Mouse (Mus musculus) limb, embryonic 14.5 days (tissue): Measurements from ENCODE around the gene Lrp2. TPM values are rescaled to one million over a fixed set of nuclear protein-coding genes. Genes with fewer than 3 reads are reported as not detected.

Experiments
- ATAC-seq: fragments of 200-750 bp; cut with Nextera tagmentation; 2 replicates; pipeline ENCODE4 v1.8.0; 2017; ENCODE audit warnings: low read depth, moderate number of reproducible peaks, moderate TSS enrichment; ENCODE audit not compliant: low FRiP score
- DNase-seq: peaks from one replicate; pipeline ENCODE4 v3.0.0-alpha.2; 2015; ENCODE audit warnings: low spot score
- H3K27ac ChIP-seq: fragments of 300-500 bp; sonication (generic); replicated peaks from 2 replicates; pipeline ENCODE4 v1.5.1; 2014; ENCODE audit warnings: low read depth, mild to moderate bottlenecking, low read length, moderate library complexity, mixed read lengths
- H3K27me3 ChIP-seq: fragments of 300-500 bp; sonication (generic); 2 replicates; pipeline ENCODE4 v1.6.1; 2014; ENCODE audit warnings: low read length, mixed read lengths; ENCODE audit not compliant: control insufficient read depth, insufficient read depth
- H3K36me3 ChIP-seq: fragments of 300-500 bp; sonication (generic); 2 replicates; pipeline ENCODE4 v1.6.1; 2014; ENCODE audit warnings: mild to moderate bottlenecking, low read length, moderate library complexity, mixed read lengths; ENCODE audit not compliant: control insufficient read depth, insufficient read depth
- H3K4me1 ChIP-seq: fragments of 300-500 bp; sonication (generic); 2 replicates; pipeline ENCODE4 v1.6.1; 2014; ENCODE audit warnings: antibody characterized with exemption, low read length, mixed read lengths; ENCODE audit not compliant: control insufficient read depth, insufficient read depth
- H3K4me2 ChIP-seq: fragments of 300-500 bp; sonication (generic); replicated peaks from 2 replicates; pipeline ENCODE4 v1.6.1; 2014; ENCODE audit warnings: low read depth, mild to moderate bottlenecking, low read length, moderate library complexity; ENCODE audit not compliant: severe bottlenecking
- H3K4me3 ChIP-seq: fragments of 300-500 bp; sonication (generic); replicated peaks from 2 replicates; pipeline ENCODE4 v1.5.1; 2014; ENCODE audit warnings: low read length
- H3K9ac ChIP-seq: fragments of 300-500 bp; sonication (generic); 2 replicates; pipeline ENCODE4 v1.6.1; 2014; ENCODE audit warnings: mild to moderate bottlenecking, low read depth, low read length, moderate library complexity; ENCODE audit not compliant: severe bottlenecking
- H3K9me3 ChIP-seq: fragments of 300-500 bp; sonication (generic); 2 replicates; pipeline ENCODE4 v1.6.1; 2016; ENCODE audit warnings: low read length; ENCODE audit not compliant: control insufficient read depth
- POLR2A ChIP-seq: fragments of 200-500 bp; IDR thresholded peaks from 2 replicates; pipeline ENCODE4 v1.8.0; 2012; ENCODE audit warnings: inconsistent platforms, mild to moderate bottlenecking, moderate library complexity, borderline replicate concordance; ENCODE audit not compliant: insufficient read depth, insufficient read length; ENCODE audit errors: extremely low read depth
- WGBS: fragments of 180-500 bp; shearing (Covaris S2); extraction: QIAGEN DNeasy Blood & Tissue Kit; methylation state at CpG from one replicate; pipeline ENCODE4 v1.1.7; 2014; 5-methylcytosine and 5-hydroxymethylcytosine counted together
- polyA plus RNA-seq, 2 experiments: library from polyadenylated mRNA; depleted of rRNA in 1 of 2; stranded (reverse) in 1 of 2; unstranded in 1 of 2; fragments of >200 nt; fragmentation: Nextera tagmentation in 1 of 2; extraction: Ambion mirVana in 1 of 2; gene quantifications; 2 replicates each; pipeline versions ENCODE4 v1.2.1 to v1.2.3; 2012 to 2014

Lrp2 gene
- polyA plus RNA-seq, 2 experiments, result 0.01 to 0.09 TPM

DNA sequence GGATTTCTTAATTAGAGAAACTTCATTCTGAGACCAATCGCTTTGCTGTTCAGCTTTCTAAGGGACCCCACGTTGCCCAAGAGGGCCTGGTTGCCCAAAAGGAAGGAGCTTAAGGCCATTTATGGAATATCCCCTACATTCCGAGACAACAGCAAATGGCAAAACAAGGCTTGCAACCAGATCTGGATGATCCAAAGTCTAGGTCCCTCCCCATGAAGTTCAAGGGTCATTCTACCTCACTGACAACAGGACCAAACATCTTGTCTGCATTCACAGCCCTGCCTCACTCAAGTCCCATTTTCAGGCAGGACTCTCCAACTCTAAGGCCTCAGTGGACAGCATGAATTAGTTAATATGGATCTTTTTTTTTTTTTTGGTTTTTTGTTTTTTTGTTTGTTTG is 20.8 kb upstream of the Lrp2 start:
- Histone ChIP-seq H3K4me1 (no peaks in the 10 kb centered on the region), H3K27me3 (no peaks in the 10 kb centered on the region), H3K9ac (no peak overlapping the region), H3K4me2 (no peak overlapping the region), H3K27ac (no peak overlapping the region), H3K36me3 (no peaks in the 10 kb centered on the region), H3K9me3 (no peaks in the 10 kb centered on the region), H3K4me3 (no peak overlapping the region)
- ATAC-seq (no peak), DNase-seq (no peak)
- TF ChIP-seq POLR2A, result no peak
- 88% methylated on average over 3 of the region's 3 CpGs for WGBS

DNA sequence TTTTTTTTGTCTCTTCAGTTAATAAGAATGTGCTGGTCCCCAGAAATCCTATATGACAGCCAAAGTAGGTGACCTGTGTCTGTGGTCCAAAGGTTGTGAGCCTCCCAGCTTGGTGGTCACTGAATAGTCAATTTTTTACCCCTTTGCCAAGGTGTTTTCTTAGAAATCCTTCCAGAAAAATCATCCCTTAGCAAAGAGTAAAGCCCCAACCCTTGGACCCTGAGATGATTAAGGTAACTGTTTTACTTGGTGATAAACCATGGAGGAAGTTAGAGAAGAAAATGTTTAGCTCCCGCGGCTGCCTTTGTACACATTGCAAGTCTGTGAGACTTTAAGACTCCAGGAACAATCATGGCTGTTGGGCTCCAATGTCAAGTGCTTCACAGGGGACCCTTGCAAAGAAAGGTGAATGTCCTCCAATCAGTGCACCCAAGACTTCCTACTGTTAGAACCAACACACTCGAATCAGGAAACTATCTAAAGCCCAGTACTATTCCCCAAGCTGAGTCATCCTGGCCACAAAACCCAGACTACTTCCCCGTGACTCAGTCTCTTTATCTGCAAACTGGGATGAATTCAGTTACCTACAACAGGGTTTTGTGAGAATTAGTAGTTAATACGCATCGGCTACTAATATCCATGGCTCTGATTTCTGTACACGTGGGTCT is 18.0 kb upstream of the Lrp2 start:
- H3K36me3 ChIP-seq, result no peaks in the 10 kb centered on the region
- no peak for TF ChIP-seq POLR2A
- H3K4me1 ChIP-seq, result no peaks in the 10 kb centered on the region
- DNase-seq, result no peak
- H3K27ac ChIP-seq, result no peak overlapping the region
- WGBS, result 88% methylated on average over 7 of the region's 7 CpGs
- no peak overlapping the region for H3K4me2 ChIP-seq
- no peak overlapping the region for H3K9ac ChIP-seq
- ATAC-seq, result no peak
- no peaks in the 10 kb centered on the region for H3K27me3 ChIP-seq
- H3K9me3 ChIP-seq, result no peaks in the 10 kb centered on the region
- no peak overlapping the region for H3K4me3 ChIP-seq

DNA sequence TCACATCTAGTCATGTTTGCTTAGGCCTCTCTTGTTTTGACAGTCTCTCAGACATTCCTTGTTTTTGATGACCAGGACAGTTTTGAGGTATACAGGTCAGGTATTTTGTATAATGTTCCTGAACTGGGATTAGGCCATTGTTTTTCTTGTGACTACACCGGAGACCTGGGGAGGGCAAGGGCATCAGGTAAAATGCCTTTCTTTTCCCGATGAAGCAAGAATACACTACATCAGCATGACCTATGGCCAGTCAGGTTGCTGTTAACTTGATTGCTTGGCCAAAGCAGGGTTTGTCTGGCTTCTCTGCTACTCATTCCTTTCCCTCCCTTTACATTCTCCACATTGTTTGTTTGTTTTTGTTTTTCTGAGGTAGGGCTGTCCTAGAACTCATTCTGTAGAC is 7.3 kb upstream of the Lrp2 start:
- ATAC-seq (no peak), DNase-seq (no peak)
- H3K4me3 ChIP-seq, result no peak overlapping the region
- TF ChIP-seq POLR2A, result no peak
- no peaks in the 10 kb centered on the region for H3K4me1 ChIP-seq
- H3K36me3 ChIP-seq, result no peaks in the 10 kb centered on the region
- H3K27ac ChIP-seq, result no peak overlapping the region
- H3K4me2 ChIP-seq, result no peak overlapping the region
- 92% methylated on average over 2 of the region's 2 CpGs for WGBS
- no peak overlapping the region for H3K9ac ChIP-seq
- H3K9me3 ChIP-seq, result no peaks in the 10 kb centered on the region
- peaks cover 4% of the 10 kb centered on the region for H3K27me3 ChIP-seq

DNA sequence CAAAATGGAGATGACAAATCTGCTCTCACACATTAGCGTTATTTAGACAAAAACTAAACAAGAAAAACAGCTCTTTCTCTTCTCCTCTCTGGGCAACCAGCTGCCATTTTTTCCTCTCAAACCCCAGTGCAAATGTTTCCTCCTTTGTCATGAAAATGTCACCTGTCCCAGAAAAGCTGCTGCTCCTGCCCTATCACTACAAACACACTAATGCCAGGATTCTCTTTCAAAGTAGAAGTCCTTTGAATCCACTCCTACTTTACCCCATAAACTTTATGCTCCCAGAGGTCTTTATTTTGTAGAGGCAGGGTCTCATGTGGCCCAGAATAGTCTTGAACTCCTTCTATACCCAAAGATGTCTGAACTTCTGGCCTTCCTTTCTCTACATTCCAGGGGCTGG is 6.7 kb upstream of the Lrp2 start:
- no peak for TF ChIP-seq POLR2A
- H3K9ac ChIP-seq, result no peak overlapping the region
- no peaks in the 10 kb centered on the region for H3K9me3 ChIP-seq
- 46% methylated on average over 1 of the region's 1 CpGs for WGBS
- no peaks in the 10 kb centered on the region for H3K36me3 ChIP-seq
- H3K27ac ChIP-seq, result no peak overlapping the region
- H3K4me3 ChIP-seq, result no peak overlapping the region
- no peak overlapping the region for H3K4me2 ChIP-seq
- peaks cover 10% of the 10 kb centered on the region for H3K27me3 ChIP-seq
- DNase-seq (no peak), ATAC-seq (no peak)
- H3K4me1 ChIP-seq, result peaks cover 2% of the 10 kb centered on the region

DNA sequence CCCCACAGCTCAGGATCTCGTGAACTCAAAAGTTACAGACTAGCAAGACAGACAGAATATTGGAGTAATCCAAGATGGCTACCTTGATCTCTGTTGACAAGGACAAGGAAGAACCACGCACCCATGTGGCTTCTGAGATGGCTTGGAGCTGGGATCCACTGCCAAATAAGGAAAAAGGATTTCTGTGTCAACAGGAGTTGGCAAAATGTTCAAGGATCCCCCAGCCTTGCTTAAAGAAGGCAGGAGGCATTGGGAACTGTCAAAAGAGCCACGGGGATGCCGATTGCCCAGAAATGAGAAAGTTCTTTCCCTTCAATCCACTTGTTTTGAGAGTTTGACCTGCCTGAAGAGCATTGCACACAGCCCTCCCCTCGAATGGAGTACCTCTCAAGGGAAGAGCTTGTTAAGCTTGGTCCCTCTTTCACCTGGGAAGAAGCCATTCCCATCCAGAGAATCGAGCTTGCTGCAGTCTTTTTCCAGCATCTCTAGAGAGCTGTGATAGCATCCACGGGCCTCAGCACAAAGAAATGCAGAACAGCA is 6.2 kb upstream of the Lrp2 start:
- Histone ChIP-seq H3K36me3 (no peaks in the 10 kb centered on the region), H3K4me1 (peaks cover 5% of the 10 kb centered on the region), H3K4me3 (no peak overlapping the region), H3K27ac (no peak overlapping the region), H3K9me3 (no peaks in the 10 kb centered on the region), H3K9ac (no peak overlapping the region), H3K27me3 (peaks cover 16% of the 10 kb centered on the region), H3K4me2 (no peak overlapping the region)
- no peak for TF ChIP-seq POLR2A
- 68% methylated on average over 7 of the region's 7 CpGs for WGBS
- no peak for ATAC-seq
- DNase-seq, result no peak
